Mouse (Mus musculus): ENCODE measurements around the gene Lsm14b. TPM values are rescaled to one million over a fixed set of nuclear protein-coding genes. Genes with fewer than 3 reads are reported as not detected.

Gene Lsm14b
- polyA plus RNA-seq, 1 experiment from 2014 or later = 3.9 TPM

DNA sequence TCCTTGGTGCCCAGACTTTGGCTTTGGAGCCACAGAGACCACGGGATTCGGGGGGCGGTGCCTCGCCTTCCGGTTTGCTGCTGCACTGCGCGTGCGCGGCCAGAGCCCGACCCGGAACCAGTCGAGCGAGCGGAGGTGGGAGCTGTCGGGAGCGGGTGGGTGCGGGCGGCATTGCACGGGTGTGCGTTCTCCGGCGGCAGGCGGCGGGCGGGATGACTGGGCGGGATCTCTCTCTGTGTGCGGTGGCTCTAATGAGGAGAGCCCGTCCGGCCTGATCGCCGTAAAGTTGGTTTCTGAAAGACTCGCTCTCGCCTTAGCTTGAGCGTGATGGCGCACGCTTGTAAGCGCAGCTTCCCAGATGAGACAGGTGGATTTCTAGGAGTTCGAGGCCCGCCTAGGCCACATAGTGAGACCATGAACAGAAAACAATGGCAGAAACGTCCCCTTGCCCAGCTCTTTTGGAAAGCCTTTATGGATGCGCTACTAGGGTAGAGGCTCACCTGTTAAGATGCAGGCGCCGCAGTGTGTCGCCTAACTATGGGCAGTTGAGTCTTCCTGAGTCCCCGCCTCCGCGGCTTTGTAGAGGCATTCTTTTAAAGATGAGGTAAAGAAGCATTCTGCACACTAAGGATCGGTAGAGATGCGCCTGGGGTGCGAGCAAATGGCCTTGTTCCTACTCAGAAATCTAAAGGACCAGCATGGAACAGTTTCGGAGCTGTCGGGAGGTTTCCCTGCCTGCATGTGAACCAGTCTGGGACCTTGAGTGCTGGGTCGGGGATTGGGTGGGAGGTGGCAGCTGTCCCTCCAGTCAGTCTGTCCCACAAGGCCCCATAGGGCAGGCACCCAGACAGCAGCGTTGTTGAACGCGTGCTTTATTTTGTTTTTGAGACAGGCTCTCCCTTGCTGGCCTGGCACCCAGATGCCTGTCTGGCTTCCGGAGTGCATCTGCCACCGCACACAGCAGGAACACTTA, 46.0 kb downstream of the Lsm14b start, which contains the start of gene Mtg2:
Gene Mtg2 (plus strand): TSS at position 108 of the 973 bp plus-strand sequence.
- WGBS = 6% methylated on average over 58 of the region's 58 CpGs
- H3K4me1 ChIP-seq (replicated peaks; ENCODE audit: control insufficient read depth, insufficient read depth) = no peaks in the 10 kb centered on the region
- TF ChIP-seq CTCF (IDR thresholded peaks at IDR 0.05; ENCODE audit: low read depth) (peak; percentile 31), EP300 (optimal IDR thresholded peaks at IDR 0.05) (no peak)

GRCm38 (mm10) chr2:180071671-180072070, 46.9 kb downstream of the Lsm14b start:
- no peaks in the 10 kb centered on the region for H3K4me1 ChIP-seq (replicated peaks; ENCODE audit: control insufficient read depth, insufficient read depth)
- no peak for DNase-seq (ENCODE audit: low spot score)
- H3K27ac ChIP-seq (replicated peaks) = no peak overlapping the region
- peaks cover 5% of the 10 kb centered on the region for H3K36me3 ChIP-seq (ENCODE audit: control insufficient read depth, insufficient read depth, low read length)
- WGBS = 81% methylated on average over 2 of the region's 2 CpGs
- H3K27me3 ChIP-seq (ENCODE audit: control insufficient read depth, insufficient read depth, low read length) = no peaks in the 10 kb centered on the region
- H3K4me3 ChIP-seq (ENCODE audit: low read depth, low read length) = no peak overlapping the region
- no peak for ATAC-seq (ENCODE audit: low FRiP score, low TSS enrichment)
- no peak overlapping the region for H3K4me2 ChIP-seq (replicated peaks; ENCODE audit: low read depth)
- H3K9ac ChIP-seq (ENCODE audit: low read length) = no peak overlapping the region
- H3K9me3 ChIP-seq (ENCODE audit: control insufficient read depth, low read length) = no peaks in the 10 kb centered on the region
- TF ChIP-seq EP300 (optimal IDR thresholded peaks at IDR 0.05) (no peak), CTCF (IDR thresholded peaks at IDR 0.05; ENCODE audit: low read depth) (no peak)

More for the DNA sequence above, 46.0 kb downstream of the Lsm14b start, which contains the start of gene Mtg2:
- peak; percentile 95 for ATAC-seq (ENCODE audit: low FRiP score, low TSS enrichment)
- no peaks in the 10 kb centered on the region for H3K27me3 ChIP-seq (ENCODE audit: control insufficient read depth, insufficient read depth, low read length)
- H3K36me3 ChIP-seq (ENCODE audit: control insufficient read depth, insufficient read depth, low read length) = peaks cover 5% of the 10 kb centered on the region
- peak within 1 kb of the TSS; percentile 82 for H3K27ac ChIP-seq (replicated peaks)
- H3K4me3 ChIP-seq (ENCODE audit: low read depth, low read length) = peak within 1 kb of the TSS; percentile 67
- H3K4me2 ChIP-seq (replicated peaks; ENCODE audit: low read depth) = peak within 1 kb of the TSS; percentile 83
- peak within 1 kb of the TSS; percentile 75 for H3K9ac ChIP-seq (ENCODE audit: low read length)
- H3K9me3 ChIP-seq (ENCODE audit: control insufficient read depth, low read length) = no peaks in the 10 kb centered on the region
- peak; percentile 96 for DNase-seq (ENCODE audit: low spot score)

- Histone ChIP-seq H3K4me1 (replicated peaks; ENCODE audit: control insufficient read depth, insufficient read depth) (no peaks in the 10 kb centered on the region), H3K27ac (replicated peaks) (no peak overlapping the region), H3K9ac (ENCODE audit: low read length) (no peak overlapping the region), H3K9me3 (ENCODE audit: control insufficient read depth, low read length) (no peaks in the 10 kb centered on the region), H3K4me3 (ENCODE audit: low read depth, low read length) (no peak overlapping the region), H3K4me2 (replicated peaks; ENCODE audit: low read depth) (no peak overlapping the region), H3K27me3 (ENCODE audit: control insufficient read depth, insufficient read depth, low read length) (no peaks in the 10 kb centered on the region), H3K36me3 (ENCODE audit: control insufficient read depth, insufficient read depth, low read length) (no peaks in the 10 kb centered on the region; the same call in none of the 2 replicates)
- no peak for ATAC-seq (ENCODE audit: low FRiP score, low TSS enrichment)
- TF ChIP-seq CTCF (IDR thresholded peaks at IDR 0.05; ENCODE audit: low read depth) = no peak
- no peak for TF ChIP-seq EP300 (optimal IDR thresholded peaks at IDR 0.05)
- WGBS = 88% methylated on average over 7 of the region's 7 CpGs
- DNase-seq (ENCODE audit: low spot score) = no peak
Measured at GRCm38 (mm10) chr2:180072886-180073285, 48.1 kb downstream of the Lsm14b start.

GRCm38 (mm10) chr2:180077622-180078021, 52.8 kb downstream of the Lsm14b start:
- no peak for DNase-seq (ENCODE audit: low spot score)
- 73% methylated on average over 3 of the region's 3 CpGs for WGBS
- H3K4me3 ChIP-seq (ENCODE audit: low read depth, low read length) = no peak overlapping the region
- 0 out of 2 replicates have a peak, but pooled peaks cover 2% of the 10 kb centered on the region for H3K36me3 ChIP-seq (ENCODE audit: control insufficient read depth, insufficient read depth, low read length)
- TF ChIP-seq CTCF (IDR thresholded peaks at IDR 0.05; ENCODE audit: low read depth) (no peak), EP300 (optimal IDR thresholded peaks at IDR 0.05) (no peak)
- no peaks in the 10 kb centered on the region for H3K27me3 ChIP-seq (ENCODE audit: control insufficient read depth, insufficient read depth, low read length)
- no peak overlapping the region for H3K4me2 ChIP-seq (replicated peaks; ENCODE audit: low read depth)
- ATAC-seq (ENCODE audit: low FRiP score, low TSS enrichment) = no peak
- no peak overlapping the region for H3K9ac ChIP-seq (ENCODE audit: low read length)
- H3K27ac ChIP-seq (replicated peaks) = no peak overlapping the region
- no peaks in the 10 kb centered on the region for H3K9me3 ChIP-seq (ENCODE audit: control insufficient read depth, low read length)
- H3K4me1 ChIP-seq (replicated peaks; ENCODE audit: control insufficient read depth, insufficient read depth) = no peaks in the 10 kb centered on the region

DNA sequence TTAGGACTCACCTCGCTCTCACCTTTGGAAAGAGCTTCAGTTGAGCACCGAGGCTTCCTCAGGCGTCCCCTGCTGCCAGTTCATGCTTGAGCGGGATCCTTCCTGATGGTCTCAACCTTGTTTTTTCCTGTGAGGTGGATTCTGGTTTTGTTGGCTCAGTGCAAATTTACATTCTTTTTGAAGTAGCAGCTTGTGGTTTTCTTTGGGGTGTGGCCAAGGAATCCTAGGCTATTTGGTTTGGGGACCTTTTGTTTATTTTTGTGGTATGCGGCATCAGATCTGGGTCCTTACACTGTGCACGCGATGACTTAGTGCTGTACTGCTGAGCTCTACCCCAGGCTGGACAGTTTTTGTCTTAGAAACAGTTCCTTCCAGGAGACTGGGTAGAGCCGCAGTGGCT, 55.9 kb downstream of the Lsm14b start:
- Histone ChIP-seq H3K4me1 (replicated peaks; ENCODE audit: control insufficient read depth, insufficient read depth) (no peaks in the 10 kb centered on the region), H3K4me3 (ENCODE audit: low read depth, low read length) (no peak overlapping the region), H3K27ac (replicated peaks) (no peak overlapping the region), H3K9ac (ENCODE audit: low read length) (no peak overlapping the region), H3K36me3 (ENCODE audit: control insufficient read depth, insufficient read depth, low read length) (peaks cover 6% of the 10 kb centered on the region; the same call in 1 of the 2 replicates), H3K4me2 (replicated peaks; ENCODE audit: low read depth) (no peak overlapping the region), H3K9me3 (ENCODE audit: control insufficient read depth, low read length) (no peaks in the 10 kb centered on the region), H3K27me3 (ENCODE audit: control insufficient read depth, insufficient read depth, low read length) (no peaks in the 10 kb centered on the region)
- TF ChIP-seq CTCF (IDR thresholded peaks at IDR 0.05; ENCODE audit: low read depth) (no peak), EP300 (optimal IDR thresholded peaks at IDR 0.05) (no peak)
- 56% methylated on average over 8 of the region's 8 CpGs for WGBS
- no peak for DNase-seq (ENCODE audit: low spot score)
- no peak for ATAC-seq (ENCODE audit: low FRiP score, low TSS enrichment)

DNA sequence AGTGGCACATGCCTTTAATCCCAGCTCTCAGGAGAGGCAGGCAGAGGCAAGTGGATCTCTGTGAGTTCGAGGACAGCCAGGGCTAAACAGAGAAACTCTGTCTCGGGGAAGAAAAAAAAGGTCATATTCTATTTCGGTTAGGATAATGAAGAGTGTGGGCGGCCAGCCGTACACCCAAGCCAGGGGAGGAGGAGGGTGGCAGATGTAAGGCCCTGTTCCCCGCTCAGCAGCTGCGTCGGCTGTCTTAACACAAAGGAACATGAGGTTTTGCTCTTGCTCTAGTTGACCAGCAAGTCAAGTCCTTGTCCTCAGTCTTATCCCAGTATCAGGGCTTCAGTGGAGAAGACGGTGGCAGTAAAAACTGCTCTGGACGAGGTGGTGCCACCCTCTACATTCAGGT, 58.3 kb downstream of the Lsm14b start:
- peaks cover 6% of the 10 kb centered on the region; the same call in 1 of the 2 replicates for H3K36me3 ChIP-seq (ENCODE audit: control insufficient read depth, insufficient read depth, low read length)
- no peak overlapping the region for H3K4me2 ChIP-seq (replicated peaks; ENCODE audit: low read depth)
- no peak overlapping the region for H3K27ac ChIP-seq (replicated peaks)
- no peak overlapping the region for H3K9ac ChIP-seq (ENCODE audit: low read length)
- DNase-seq (ENCODE audit: low spot score) = no peak
- WGBS = 91% methylated on average over 10 of the region's 10 CpGs
- ATAC-seq (ENCODE audit: low FRiP score, low TSS enrichment) = no peak
- no peaks in the 10 kb centered on the region for H3K9me3 ChIP-seq (ENCODE audit: control insufficient read depth, low read length)
- no peaks in the 10 kb centered on the region for H3K4me1 ChIP-seq (replicated peaks; ENCODE audit: control insufficient read depth, insufficient read depth)
- TF ChIP-seq EP300 (optimal IDR thresholded peaks at IDR 0.05) (no peak), CTCF (IDR thresholded peaks at IDR 0.05; ENCODE audit: low read depth) (no peak)
- no peak overlapping the region for H3K4me3 ChIP-seq (ENCODE audit: low read depth, low read length)
- no peaks in the 10 kb centered on the region for H3K27me3 ChIP-seq (ENCODE audit: control insufficient read depth, insufficient read depth, low read length)
